Mouse (Mus musculus) ES-Bruce4 (cell line): ENCODE results near the gene Bpifb1. TPM values are rescaled to one million over a fixed set of nuclear protein-coding genes. Genes with fewer than 3 reads are reported as not detected.

Experiments
- H3K27ac ChIP-seq: 2 replicates; pipeline ENCODE4 v1.5.1; 2012; ENCODE audit warnings: low read length, inconsistent platforms; ENCODE audit not compliant: insufficient read depth
- H3K27me3 ChIP-seq: 2 replicates; pipeline ENCODE4 v1.6.1; 2012; ENCODE audit warnings: mild to moderate bottlenecking, low read length, inconsistent platforms; ENCODE audit not compliant: control insufficient read depth, poor library complexity, insufficient read depth, severe bottlenecking
- H3K36me3 ChIP-seq: 2 replicates; pipeline ENCODE4 v1.6.1; 2012; ENCODE audit warnings: inconsistent platforms, mild to moderate bottlenecking, low read length, moderate library complexity; ENCODE audit not compliant: control insufficient read depth, poor library complexity, insufficient read depth, severe bottlenecking
- H3K4me1 ChIP-seq: one replicate; pipeline ENCODE4 v1.8.1; 2011; ENCODE audit warnings: low read length; ENCODE audit not compliant: control insufficient read depth, insufficient read depth
- H3K4me3 ChIP-seq: 2 replicates; pipeline ENCODE4 v1.5.1; 2011; ENCODE audit warnings: low read depth, mild to moderate bottlenecking, low read length
- H3K9ac ChIP-seq: 2 replicates; pipeline ENCODE4 v1.6.1; 2012; ENCODE audit warnings: low read depth, mild to moderate bottlenecking, inconsistent platforms; ENCODE audit not compliant: poor library complexity, severe bottlenecking
- H3K9me3 ChIP-seq: replicated peaks from 2 replicates; pipeline ENCODE4 v1.6.1; 2012; ENCODE audit warnings: mild to moderate bottlenecking, low read length, inconsistent platforms; ENCODE audit not compliant: control insufficient read depth, poor library complexity, insufficient read depth, severe bottlenecking
- CTCF ChIP-seq: IDR thresholded peaks from one replicate; pipeline ENCODE4 v1.8.1; 2011; ENCODE audit warnings: low read depth, low read length
- EP300 ChIP-seq: IDR thresholded peaks from 2 replicates; pipeline ENCODE4 v1.6.1; 2011; ENCODE audit warnings: low read depth, low read length; ENCODE audit not compliant: insufficient read depth
- POLR2A ChIP-seq: IDR thresholded peaks from one replicate; pipeline ENCODE4 v1.8.1; 2011; ENCODE audit warnings: low read length; ENCODE audit not compliant: insufficient read depth
- polyA plus RNA-seq: library from polyadenylated mRNA; stranded (reverse); fragments of >200 nt; gene quantifications from 2 replicates; pipeline ENCODE4 v1.2.4, GENCODE M21; 2011; ENCODE audit warnings: low read depth; ENCODE audit not compliant: missing spikeins, insufficient read depth, insufficient read length

Bpifb1 gene
- polyA plus RNA-seq, 1 experiment = not detected

DNA sequence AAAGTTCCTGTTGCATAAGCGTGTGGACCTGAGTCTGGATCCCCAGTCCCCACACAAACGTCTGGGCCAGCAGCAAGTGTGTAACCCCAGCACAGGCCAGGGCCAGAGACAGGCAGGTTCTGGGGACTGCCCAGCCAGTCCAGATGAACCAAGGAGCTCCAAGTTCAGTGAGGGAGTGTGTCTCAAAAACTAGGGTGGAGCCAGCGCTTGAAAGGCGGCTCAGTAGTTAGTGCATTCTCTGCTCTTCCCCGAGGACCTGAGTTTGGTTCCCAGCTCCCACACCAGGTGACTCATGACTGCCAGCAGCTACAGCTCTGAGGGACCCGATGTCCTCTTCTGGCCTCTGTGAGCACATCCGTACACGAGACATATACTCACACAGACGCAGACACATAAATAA lies 6.4 kb downstream of the Bpifb1 start:
- Histone ChIP-seq H3K36me3 (no peaks in the 10 kb centered on the region), H3K4me1 (no peaks in the 10 kb centered on the region), H3K27me3 (no peaks in the 10 kb centered on the region), H3K9ac (no peak overlapping the region), H3K9me3 (no peaks in the 10 kb centered on the region), H3K4me3 (no peak overlapping the region), H3K27ac (no peak overlapping the region)
- TF ChIP-seq EP300 = no peak
- TF ChIP-seq POLR2A = no peak
- no peak for TF ChIP-seq CTCF

DNA sequence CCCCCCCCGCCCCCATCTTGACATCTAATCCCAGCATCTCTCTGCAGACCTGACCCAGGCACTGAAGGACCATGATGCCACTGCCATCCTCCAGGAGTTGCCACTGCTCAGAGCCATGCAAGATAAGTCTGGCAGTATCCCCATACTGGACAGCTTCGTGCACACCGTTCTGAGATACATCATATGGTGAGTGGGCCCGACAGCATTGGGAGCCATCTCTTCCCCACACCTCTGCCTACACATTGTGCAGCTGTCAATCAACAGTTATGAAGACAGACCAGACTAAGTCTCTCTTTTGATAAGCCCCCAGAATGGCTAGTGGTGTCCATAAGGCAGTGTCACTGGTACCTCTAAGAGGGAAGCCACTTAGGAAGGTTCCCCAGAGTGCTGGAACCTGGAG lies 14.0 kb downstream of the Bpifb1 start:
- Histone ChIP-seq H3K4me1 (no peaks in the 10 kb centered on the region), H3K27me3 (no peaks in the 10 kb centered on the region), H3K27ac (no peak overlapping the region), H3K9ac (no peak overlapping the region), H3K36me3 (no peaks in the 10 kb centered on the region), H3K4me3 (no peak overlapping the region), H3K9me3 (no peaks in the 10 kb centered on the region)
- no peak for TF ChIP-seq EP300
- no peak for TF ChIP-seq CTCF
- no peak for TF ChIP-seq POLR2A

DNA sequence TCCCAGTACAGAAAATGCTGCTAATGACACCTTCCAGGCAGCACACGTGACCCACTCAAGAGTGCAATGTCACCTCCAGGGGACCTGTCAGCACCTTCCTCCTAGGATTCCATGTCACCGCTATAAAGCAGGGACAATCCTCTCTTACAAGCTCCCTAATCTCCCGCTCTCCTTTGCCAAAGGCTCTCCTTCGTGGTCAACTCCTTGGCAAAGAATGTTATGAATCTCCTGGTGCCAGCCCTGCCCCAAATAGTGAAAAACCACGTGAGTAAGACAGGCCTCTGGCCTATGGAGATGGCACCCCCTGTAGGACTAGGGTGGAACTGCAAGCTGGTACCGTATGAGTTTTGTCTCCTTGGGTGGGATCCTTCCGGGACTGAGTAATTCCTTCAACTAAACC lies 16.3 kb downstream of the Bpifb1 start:
- H3K27ac ChIP-seq = no peak overlapping the region
- no peak overlapping the region for H3K9ac ChIP-seq
- no peaks in the 10 kb centered on the region for H3K36me3 ChIP-seq
- no peaks in the 10 kb centered on the region for H3K27me3 ChIP-seq
- no peaks in the 10 kb centered on the region for H3K9me3 ChIP-seq
- H3K4me1 ChIP-seq = no peaks in the 10 kb centered on the region
- TF ChIP-seq EP300 (no peak), CTCF (peak; percentile 70), POLR2A (no peak)
- H3K4me3 ChIP-seq = no peak overlapping the region

DNA sequence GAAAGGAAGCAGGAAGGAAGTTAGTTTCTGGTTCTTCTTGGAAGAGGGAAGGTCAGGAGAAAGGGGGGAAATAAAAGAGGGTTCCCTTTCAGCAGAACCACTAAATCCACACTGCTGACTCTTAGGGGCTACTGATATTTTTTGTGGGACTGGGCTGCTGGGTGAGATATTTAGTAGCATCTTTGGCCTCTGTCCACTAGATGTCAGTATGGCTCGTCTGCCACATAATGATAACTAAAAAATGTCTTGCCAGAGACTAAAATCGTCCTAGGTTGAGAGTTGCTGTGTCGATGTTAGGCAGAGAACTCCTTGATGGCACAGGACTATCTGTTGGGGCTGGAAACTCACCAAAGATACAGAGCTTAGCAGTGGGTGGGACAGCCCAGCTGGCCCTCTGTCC lies 18.5 kb downstream of the Bpifb1 start:
- H3K36me3 ChIP-seq = no peaks in the 10 kb centered on the region
- no peak overlapping the region for H3K27ac ChIP-seq
- no peaks in the 10 kb centered on the region for H3K4me1 ChIP-seq
- no peaks in the 10 kb centered on the region for H3K27me3 ChIP-seq
- H3K9ac ChIP-seq = no peak overlapping the region
- no peaks in the 10 kb centered on the region for H3K9me3 ChIP-seq
- H3K4me3 ChIP-seq = no peak overlapping the region
- TF ChIP-seq POLR2A (no peak), CTCF (peak; percentile 18)

DNA sequence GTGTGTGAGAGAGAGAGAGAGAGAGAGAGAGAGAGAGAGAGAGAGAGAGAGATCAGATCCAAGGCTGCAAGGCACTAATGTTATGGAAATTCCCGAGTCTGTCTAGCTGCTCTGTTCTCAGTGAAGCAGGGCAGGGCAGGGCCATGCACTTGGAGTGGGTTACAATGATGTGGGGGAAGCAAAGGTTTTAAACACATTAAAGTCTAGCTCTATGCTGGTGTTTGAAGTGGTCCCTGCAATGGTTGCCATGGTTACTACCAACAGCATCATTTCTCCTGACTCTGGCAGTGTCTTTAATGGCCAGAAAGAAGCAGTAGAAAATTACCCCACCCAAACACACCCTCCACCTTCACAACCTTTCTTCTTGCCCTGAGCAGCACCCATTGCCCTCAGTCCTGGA lies 20.5 kb downstream of the Bpifb1 start:
- Histone ChIP-seq H3K4me1 (no peaks in the 10 kb centered on the region), H3K9ac (no peak overlapping the region), H3K4me3 (no peak overlapping the region), H3K27me3 (no peaks in the 10 kb centered on the region), H3K27ac (no peak overlapping the region), H3K36me3 (no peaks in the 10 kb centered on the region), H3K9me3 (no peaks in the 10 kb centered on the region)
- no peak for TF ChIP-seq CTCF
- no peak for TF ChIP-seq EP300
- no peak for TF ChIP-seq POLR2A

DNA sequence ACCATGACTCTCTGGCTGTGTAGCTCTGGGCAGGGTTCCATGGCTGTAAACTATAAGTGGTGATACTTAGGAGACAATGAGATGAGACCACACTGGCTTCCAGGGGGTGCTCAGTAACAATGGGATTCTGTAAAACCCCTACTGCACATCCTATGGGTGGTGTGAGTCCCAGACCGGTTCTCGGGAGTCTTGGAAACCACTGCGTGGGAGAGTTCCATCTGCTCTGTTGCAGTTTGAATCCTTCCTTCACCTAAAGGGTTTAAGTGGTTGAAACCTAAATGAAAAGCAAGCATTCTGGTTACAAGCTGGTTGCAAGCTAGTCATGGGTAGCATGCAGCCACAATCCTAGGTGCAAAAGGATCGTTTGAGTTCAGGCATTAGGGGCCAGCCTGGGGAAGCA lies 21.3 kb downstream of the Bpifb1 start:
- Histone ChIP-seq H3K27me3 (no peaks in the 10 kb centered on the region), H3K9me3 (no peaks in the 10 kb centered on the region), H3K27ac (no peak overlapping the region), H3K9ac (no peak overlapping the region), H3K4me1 (no peaks in the 10 kb centered on the region), H3K36me3 (no peaks in the 10 kb centered on the region), H3K4me3 (no peak overlapping the region)
- TF ChIP-seq POLR2A = no peak
- TF ChIP-seq EP300 = no peak
- TF ChIP-seq CTCF = no peak

DNA sequence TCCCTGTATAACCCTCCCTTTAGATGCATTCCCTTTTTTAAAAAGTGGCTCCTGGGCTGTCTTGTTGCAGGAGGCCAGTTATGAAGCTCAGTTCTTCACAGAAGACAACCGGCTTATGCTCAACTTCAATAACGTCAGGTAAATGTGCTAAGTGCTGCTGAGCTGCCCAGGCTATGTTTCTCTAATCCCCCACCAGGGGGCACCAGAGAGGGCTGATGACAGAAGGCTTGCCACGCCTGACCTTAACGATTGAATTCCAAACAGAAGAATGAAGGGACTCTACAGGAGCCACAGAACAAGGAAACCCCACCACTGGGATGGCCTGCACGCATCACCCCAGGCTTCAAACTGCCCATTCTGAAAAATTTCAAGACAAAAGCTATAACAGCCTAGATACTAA lies 24.6 kb downstream of the Bpifb1 start:
- no peaks in the 10 kb centered on the region for H3K4me1 ChIP-seq
- no peaks in the 10 kb centered on the region for H3K9me3 ChIP-seq
- H3K36me3 ChIP-seq = no peaks in the 10 kb centered on the region
- no peaks in the 10 kb centered on the region for H3K27me3 ChIP-seq
- H3K4me3 ChIP-seq = no peak overlapping the region
- H3K9ac ChIP-seq = no peak overlapping the region
- no peak overlapping the region for H3K27ac ChIP-seq
- TF ChIP-seq POLR2A = no peak
- no peak for TF ChIP-seq EP300
- TF ChIP-seq CTCF = peak; percentile 87
